Mouse (Mus musculus): Measurements from ENCODE around the gene Sos2. TPM values are rescaled to one million over a fixed set of nuclear protein-coding genes. Genes with fewer than 3 reads are reported as not detected.

Sos2 gene
- polyA plus RNA-seq, 1 experiment from 2014 or later: 5.4 TPM

GRCm38 (mm10) chr12:69682065-69682787, 574 bp upstream of the Sos2 start:
- Histone ChIP-seq H3K27me3 (ENCODE audit: control insufficient read depth, insufficient read depth, low read length) (no peaks in the 10 kb centered on the region), H3K4me1 (replicated peaks; ENCODE audit: control insufficient read depth, insufficient read depth) (no peaks in the 10 kb centered on the region), H3K9me3 (ENCODE audit: control insufficient read depth, low read length) (no peaks in the 10 kb centered on the region), H3K4me3 (ENCODE audit: low read depth, low read length) (peak overlapping the region; percentile 95), H3K27ac (replicated peaks) (peak overlapping the region; percentile 99), H3K9ac (ENCODE audit: low read length) (peak overlapping the region; percentile 99), H3K4me2 (replicated peaks; ENCODE audit: low read depth) (peak overlapping the region; percentile 72), H3K36me3 (ENCODE audit: control insufficient read depth, insufficient read depth, low read length) (no peaks in the 10 kb centered on the region)
- ATAC-seq (ENCODE audit: low FRiP score, low TSS enrichment) (peak; percentile 90), DNase-seq (ENCODE audit: low spot score) (peak; percentile 90)
- TF ChIP-seq CTCF (IDR thresholded peaks at IDR 0.05; ENCODE audit: low read depth): peak; percentile 39; the same call in 1 of the 2 replicates
- no peak for TF ChIP-seq EP300 (optimal IDR thresholded peaks at IDR 0.05)
- under 1% methylated on average over 43 of the region's 54 CpGs for WGBS

- WGBS: 1% methylated on average over 56 of the region's 56 CpGs
- no peaks in the 10 kb centered on the region for H3K9me3 ChIP-seq (ENCODE audit: control insufficient read depth, low read length)
- H3K4me3 ChIP-seq (ENCODE audit: low read depth, low read length): peak overlapping the region; percentile 95
- peak; percentile 59 for DNase-seq (ENCODE audit: low spot score)
- H3K4me1 ChIP-seq (replicated peaks; ENCODE audit: control insufficient read depth, insufficient read depth): no peaks in the 10 kb centered on the region
- ATAC-seq (ENCODE audit: low FRiP score, low TSS enrichment): peak; percentile 68
- H3K27me3 ChIP-seq (ENCODE audit: control insufficient read depth, insufficient read depth, low read length): no peaks in the 10 kb centered on the region
- H3K36me3 ChIP-seq (ENCODE audit: control insufficient read depth, insufficient read depth, low read length): no peaks in the 10 kb centered on the region
- H3K4me2 ChIP-seq (replicated peaks; ENCODE audit: low read depth): peak overlapping the region; percentile 72
- peak overlapping the region; percentile 99 for H3K9ac ChIP-seq (ENCODE audit: low read length)
- H3K27ac ChIP-seq (replicated peaks): peak overlapping the region; percentile 99
- TF ChIP-seq EP300 (optimal IDR thresholded peaks at IDR 0.05) (no peak), CTCF (IDR thresholded peaks at IDR 0.05; ENCODE audit: low read depth) (no peak)
Observed at GRCm38 (mm10) chr12:69680635-69681565, 752 bp downstream of the Sos2 start.

- no peak overlapping the region for H3K9ac ChIP-seq (ENCODE audit: low read length)
- no peaks in the 10 kb centered on the region for H3K9me3 ChIP-seq (ENCODE audit: control insufficient read depth, low read length)
- no peak overlapping the region for H3K27ac ChIP-seq (replicated peaks)
- H3K4me2 ChIP-seq (replicated peaks; ENCODE audit: low read depth): no peak overlapping the region
- 87% methylated on average over 4 of the region's 4 CpGs for WGBS
- no peaks in the 10 kb centered on the region for H3K36me3 ChIP-seq (ENCODE audit: control insufficient read depth, insufficient read depth, low read length)
- TF ChIP-seq CTCF (IDR thresholded peaks at IDR 0.05; ENCODE audit: low read depth) (no peak), EP300 (optimal IDR thresholded peaks at IDR 0.05) (no peak)
- no peak for DNase-seq (ENCODE audit: low spot score)
- no peaks in the 10 kb centered on the region for H3K4me1 ChIP-seq (replicated peaks; ENCODE audit: control insufficient read depth, insufficient read depth)
- H3K27me3 ChIP-seq (ENCODE audit: control insufficient read depth, insufficient read depth, low read length): no peaks in the 10 kb centered on the region
- no peak for ATAC-seq (ENCODE audit: low FRiP score, low TSS enrichment)
- no peak overlapping the region for H3K4me3 ChIP-seq (ENCODE audit: low read depth, low read length)
Observed at GRCm38 (mm10) chr12:69676157-69676556, 5.5 kb downstream of the Sos2 start.

DNA sequence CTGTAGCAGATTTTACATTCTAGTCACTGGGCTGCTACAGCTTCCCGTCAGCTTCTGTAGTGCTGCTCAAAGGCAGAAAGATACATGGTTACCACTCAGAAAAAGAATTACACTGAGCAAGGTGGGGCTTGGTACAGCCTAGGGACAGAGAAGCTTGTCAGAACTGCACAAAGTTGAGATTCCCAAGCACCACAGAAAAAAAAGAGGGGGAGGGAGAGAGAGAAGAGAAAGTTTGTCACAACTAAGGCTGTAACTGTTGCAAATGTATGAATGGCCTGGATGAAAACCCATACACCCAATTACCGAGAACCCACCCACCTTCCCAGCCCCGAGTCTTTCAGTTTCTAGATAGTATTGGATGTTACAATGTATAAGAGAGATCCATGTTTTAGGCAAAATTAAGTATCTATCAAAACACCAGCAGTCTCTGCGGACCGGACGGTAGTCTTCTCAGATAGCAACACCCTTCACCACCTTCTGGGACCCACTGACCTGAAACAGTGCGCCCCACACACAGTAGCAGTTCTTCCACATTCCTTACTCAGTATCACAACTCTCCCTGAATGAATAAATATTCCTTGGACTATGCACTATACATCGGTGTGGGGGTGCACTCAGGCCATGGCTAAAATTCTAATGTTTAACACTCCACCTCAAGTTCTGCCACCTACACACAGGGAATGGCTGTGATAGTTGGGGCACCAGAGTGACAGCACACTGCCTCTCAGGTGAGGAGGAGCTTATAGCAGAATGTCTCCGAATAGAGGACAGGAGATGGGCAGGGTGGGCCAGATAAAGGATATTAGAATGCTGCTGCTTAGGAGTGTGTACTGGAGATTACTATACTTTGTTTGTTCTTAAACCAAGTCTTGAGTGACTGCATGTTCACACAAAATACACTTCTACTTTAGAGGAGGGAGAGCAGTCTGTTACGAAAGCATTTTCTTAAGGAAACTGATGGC, 6.8 kb downstream of the Sos2 start:
- DNase-seq (ENCODE audit: low spot score): peak; percentile 39
- peak; percentile 87 for ATAC-seq (ENCODE audit: low FRiP score, low TSS enrichment)
- 62% methylated on average over 10 of the region's 10 CpGs for WGBS

GRCm38 (mm10) chr12:69674176-69674575, 7.5 kb downstream of the Sos2 start:
- Histone ChIP-seq H3K4me1 (replicated peaks; ENCODE audit: control insufficient read depth, insufficient read depth) (no peaks in the 10 kb centered on the region), H3K4me3 (ENCODE audit: low read depth, low read length) (no peak overlapping the region), H3K9me3 (ENCODE audit: control insufficient read depth, low read length) (no peaks in the 10 kb centered on the region), H3K9ac (ENCODE audit: low read length) (no peak overlapping the region), H3K36me3 (ENCODE audit: control insufficient read depth, insufficient read depth, low read length) (no peaks in the 10 kb centered on the region), H3K27ac (replicated peaks) (no peak overlapping the region), H3K4me2 (replicated peaks; ENCODE audit: low read depth) (no peak overlapping the region), H3K27me3 (ENCODE audit: control insufficient read depth, insufficient read depth, low read length) (no peaks in the 10 kb centered on the region)
- ATAC-seq (ENCODE audit: low FRiP score, low TSS enrichment): no peak
- DNase-seq (ENCODE audit: low spot score): no peak
- WGBS: 46% methylated on average over 1 of the region's 1 CpGs
- TF ChIP-seq CTCF (IDR thresholded peaks at IDR 0.05; ENCODE audit: low read depth) (no peak), EP300 (optimal IDR thresholded peaks at IDR 0.05) (no peak)

More for the DNA sequence above, 6.8 kb downstream of the Sos2 start:
- Histone ChIP-seq H3K4me1 (replicated peaks; ENCODE audit: control insufficient read depth, insufficient read depth) (no peaks in the 10 kb centered on the region), H3K4me3 (ENCODE audit: low read depth, low read length) (no peak overlapping the region), H3K9ac (ENCODE audit: low read length) (no peak overlapping the region), H3K36me3 (ENCODE audit: control insufficient read depth, insufficient read depth, low read length) (no peaks in the 10 kb centered on the region), H3K4me2 (replicated peaks; ENCODE audit: low read depth) (no peak overlapping the region), H3K27ac (replicated peaks) (no peak overlapping the region), H3K9me3 (ENCODE audit: control insufficient read depth, low read length) (no peaks in the 10 kb centered on the region), H3K27me3 (ENCODE audit: control insufficient read depth, insufficient read depth, low read length) (no peaks in the 10 kb centered on the region)
- TF ChIP-seq EP300 (optimal IDR thresholded peaks at IDR 0.05) (no peak), CTCF (IDR thresholded peaks at IDR 0.05; ENCODE audit: low read depth) (no peak)

Measured in stomach, postnatal 0 days (tissue).